Mouse (Mus musculus): ENCODE results near the gene Vmn2r56.

- no peak for TF ChIP-seq CTCF (IDR thresholded peaks at IDR 0.05; ENCODE audit: borderline replicate concordance, insufficient read depth, low read depth, low read length)
- TF ChIP-seq POLR2A (IDR thresholded peaks at IDR 0.05; ENCODE audit: borderline replicate concordance, insufficient read depth, low read length): no peak
These were observed 45.0 kb upstream of the Vmn2r56 start for GRCm38 (mm10) chr7:12779782-12780150.

All from cerebellum, adult 2 months (tissue).